Mouse (Mus musculus) neural tube, embryonic 15.5 days (tissue): ENCODE data around the gene Tmem45a. TPM values are rescaled to one million over a fixed set of nuclear protein-coding genes. Genes with fewer than 3 reads are reported as not detected.

ENCODE experiments used
- ATAC-seq: fragments of 200-750 bp; cut with Nextera tagmentation; 2 replicates; pipeline ENCODE4 v1.8.0; 2017; ENCODE audit warnings: mild to moderate bottlenecking, moderate TSS enrichment, moderate library complexity; ENCODE audit not compliant: low FRiP score
- H3K27ac ChIP-seq: fragments of 300-500 bp; sonication (generic); replicated peaks from 2 replicates; pipeline ENCODE4 v1.5.1; 2015; ENCODE audit warnings: mild to moderate bottlenecking, inconsistent platforms
- H3K27me3 ChIP-seq: fragments of 300-500 bp; sonication (generic); replicated peaks from 2 replicates; pipeline ENCODE4 v1.6.1; 2015; ENCODE audit warnings: inconsistent platforms
- H3K36me3 ChIP-seq: fragments of 300-500 bp; sonication (generic); 2 replicates; pipeline ENCODE4 v1.6.1; 2015; ENCODE audit warnings: inconsistent platforms
- H3K4me1 ChIP-seq: fragments of 300-500 bp; sonication (generic); 2 replicates; pipeline ENCODE4 v1.6.1; 2015; ENCODE audit warnings: inconsistent platforms
- H3K4me2 ChIP-seq: fragments of 300-500 bp; sonication (generic); 2 replicates; pipeline ENCODE4 v1.6.1; 2015; ENCODE audit warnings: inconsistent platforms, mild to moderate bottlenecking, moderate library complexity
- H3K4me3 ChIP-seq: fragments of 300-500 bp; sonication (generic); replicated peaks from 2 replicates; pipeline ENCODE4 v1.5.1; 2015; ENCODE audit warnings: mild to moderate bottlenecking, inconsistent platforms
- H3K9ac ChIP-seq: fragments of 300-500 bp; sonication (generic); replicated peaks from 2 replicates; pipeline ENCODE4 v1.6.1; 2015; ENCODE audit warnings: mild to moderate bottlenecking, inconsistent platforms
- H3K9me3 ChIP-seq: fragments of 300-500 bp; sonication (generic); replicated peaks from 2 replicates; pipeline ENCODE4 v1.6.1; 2016; ENCODE audit warnings: inconsistent platforms
- WGBS: fragments of 180-500 bp; shearing (Covaris S2); methylation state at CpG from one replicate; pipeline ENCODE4 v1.1.7; 2015; ENCODE audit warnings: mixed read lengths; 5-methylcytosine and 5-hydroxymethylcytosine counted together
- polyA plus RNA-seq: library from polyadenylated mRNA; unstranded; fragments of >200 nt; fragmentation: Nextera tagmentation; extraction: Ambion mirVana; gene quantifications from 2 replicates; pipeline ENCODE4 v1.2.1, GENCODE M21; 2015

Tmem45a gene
- polyA plus RNA-seq, 1 experiment from 2014 or later = 7.9 TPM

DNA sequence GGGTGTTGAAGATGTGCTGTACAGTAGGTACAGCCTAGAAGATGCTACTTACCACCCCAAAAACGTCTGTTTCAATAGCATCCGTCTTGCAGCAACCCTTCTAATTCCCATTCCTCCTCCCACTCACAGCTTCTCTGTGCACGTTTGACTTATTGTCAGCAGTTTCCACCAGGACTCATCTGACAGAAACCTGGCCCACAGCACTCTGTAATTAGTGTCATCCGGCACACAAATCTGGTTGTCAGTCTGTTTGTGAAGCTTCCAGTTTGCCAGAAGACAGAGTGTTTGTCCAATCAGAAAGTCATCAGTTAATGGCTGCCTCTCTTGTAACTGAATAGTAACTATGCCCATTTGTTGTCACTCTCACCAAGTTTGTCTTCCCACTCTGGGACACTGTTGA is 18.4 kb downstream of the Tmem45a start:
- Histone ChIP-seq H3K27me3 (no peaks in the 10 kb centered on the region), H3K4me1 (no peaks in the 10 kb centered on the region), H3K9ac (no peak overlapping the region), H3K4me3 (no peak overlapping the region), H3K27ac (no peak overlapping the region), H3K4me2 (no peak overlapping the region), H3K9me3 (no peaks in the 10 kb centered on the region), H3K36me3 (no peaks in the 10 kb centered on the region)
- 78% methylated on average over 4 of the region's 4 CpGs for WGBS
- ATAC-seq = no peak

DNA sequence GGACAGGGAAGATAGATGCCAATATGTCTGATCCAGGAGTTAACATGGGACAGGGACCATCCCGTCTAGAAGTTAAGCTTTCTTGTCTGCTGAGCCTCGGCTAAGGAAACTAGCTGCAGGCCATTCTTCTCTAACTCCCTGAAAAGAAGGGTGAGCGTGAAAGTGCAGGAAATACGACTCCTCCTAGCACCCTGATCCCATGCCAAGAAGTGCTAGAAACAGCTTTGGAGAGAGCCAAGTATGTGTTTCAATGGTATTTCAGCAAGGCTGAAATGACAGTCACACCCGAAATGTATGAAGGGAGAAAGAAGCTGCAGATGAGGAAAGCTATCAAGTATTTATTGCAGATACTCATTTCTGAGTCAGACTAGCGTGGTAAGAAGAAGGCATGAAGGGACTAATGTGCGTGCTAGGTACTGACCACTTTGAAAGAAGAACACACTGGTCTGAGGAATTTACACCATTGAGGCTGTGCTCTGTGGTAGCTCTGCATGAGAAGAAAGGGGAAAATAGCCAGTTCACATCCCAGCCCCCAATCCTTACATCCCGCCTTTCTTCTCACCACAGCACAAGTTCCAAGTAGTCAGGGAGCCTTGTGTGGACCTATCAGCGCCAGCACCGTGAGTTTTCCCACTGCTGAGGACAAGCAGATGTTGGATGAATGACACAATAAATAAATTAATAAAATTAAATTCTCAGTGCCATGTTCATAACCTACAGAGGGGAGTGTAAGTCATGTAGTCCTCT is 33.0 kb downstream of the Tmem45a start:
- H3K4me3 ChIP-seq = no peak overlapping the region
- WGBS = 70% methylated on average over 10 of the region's 10 CpGs
- H3K9ac ChIP-seq = no peak overlapping the region
- no peak overlapping the region for H3K4me2 ChIP-seq
- H3K27me3 ChIP-seq = no peaks in the 10 kb centered on the region
- H3K36me3 ChIP-seq = no peaks in the 10 kb centered on the region
- no peak overlapping the region for H3K27ac ChIP-seq
- H3K4me1 ChIP-seq = no peaks in the 10 kb centered on the region
- H3K9me3 ChIP-seq = no peaks in the 10 kb centered on the region
- no peak for ATAC-seq

DNA sequence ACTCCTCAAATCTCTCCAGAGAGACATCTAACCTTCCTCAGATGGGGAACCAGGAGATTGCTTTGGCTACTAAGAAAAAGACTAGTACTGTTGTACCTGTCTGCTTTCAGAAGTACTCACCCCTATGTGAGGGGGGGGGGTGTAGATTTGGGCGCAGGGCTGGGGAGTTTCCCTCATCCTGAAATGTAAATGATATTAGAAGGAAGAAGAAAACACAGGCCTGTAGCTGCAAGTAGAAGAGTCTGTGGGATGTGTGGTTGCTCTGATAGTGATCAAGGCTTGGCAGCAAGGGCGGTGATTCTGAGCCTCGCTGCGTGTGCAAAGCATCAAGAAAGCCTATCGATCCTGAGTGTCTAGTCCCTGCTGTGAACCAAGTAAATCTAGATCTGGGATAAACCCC is 43.0 kb downstream of the Tmem45a start:
- 95% methylated on average over 5 of the region's 5 CpGs for WGBS
- Histone ChIP-seq H3K27me3 (no peaks in the 10 kb centered on the region), H3K27ac (no peak overlapping the region), H3K36me3 (no peaks in the 10 kb centered on the region), H3K9me3 (no peaks in the 10 kb centered on the region), H3K4me3 (no peak overlapping the region), H3K4me1 (no peaks in the 10 kb centered on the region), H3K9ac (no peak overlapping the region), H3K4me2 (no peak overlapping the region)
- no peak for ATAC-seq

DNA sequence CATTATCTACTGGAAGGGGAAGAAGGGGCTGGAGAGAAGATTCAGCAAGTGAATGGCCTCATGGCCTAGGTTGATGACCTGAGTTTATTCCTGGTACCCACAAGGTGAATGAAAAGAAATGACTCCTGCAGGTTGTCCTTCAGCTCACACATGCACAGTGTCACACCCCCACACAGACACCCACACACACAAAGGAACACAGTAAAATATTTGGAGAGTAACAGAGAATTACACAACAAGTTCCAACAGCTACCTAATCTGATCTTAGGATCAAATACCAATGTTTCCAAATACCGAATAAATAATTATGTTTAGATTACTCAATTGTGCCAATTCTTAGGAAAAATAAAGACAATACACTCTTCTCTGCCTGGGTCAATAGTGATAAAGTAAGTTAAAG is 52.7 kb downstream of the Tmem45a start:
- no peak overlapping the region for H3K4me2 ChIP-seq

DNA sequence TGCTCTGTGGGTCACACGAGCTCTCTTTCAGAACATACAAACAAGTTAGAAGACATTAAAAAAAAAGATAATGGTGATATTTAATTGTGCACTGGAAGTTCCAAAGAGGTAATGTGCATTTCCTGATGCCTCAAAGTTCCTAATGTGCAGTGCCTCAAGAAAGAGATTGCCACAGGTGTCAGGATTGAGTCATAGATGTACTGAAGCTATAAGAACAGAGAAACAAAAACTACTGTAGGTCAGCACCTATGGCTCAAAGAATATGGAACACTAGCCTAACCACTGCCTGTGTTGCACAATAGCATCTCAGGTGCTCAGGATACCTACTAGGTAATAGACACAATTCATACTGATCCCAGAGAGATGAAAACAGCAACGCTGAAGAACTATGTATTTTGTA is 54.0 kb downstream of the Tmem45a start:
- no peaks in the 10 kb centered on the region for H3K9me3 ChIP-seq
- H3K9ac ChIP-seq = no peak overlapping the region
- no peak overlapping the region for H3K27ac ChIP-seq
- H3K4me1 ChIP-seq = no peaks in the 10 kb centered on the region
- ATAC-seq = no peak
- 93% methylated on average over 2 of the region's 2 CpGs for WGBS
- no peaks in the 10 kb centered on the region for H3K36me3 ChIP-seq
- H3K27me3 ChIP-seq = no peaks in the 10 kb centered on the region
- H3K4me3 ChIP-seq = no peak overlapping the region
- no peak overlapping the region for H3K4me2 ChIP-seq

More for the DNA sequence above, 52.7 kb downstream of the Tmem45a start:
- Histone ChIP-seq H3K36me3 (no peaks in the 10 kb centered on the region), H3K27me3 (no peaks in the 10 kb centered on the region), H3K27ac (no peak overlapping the region), H3K4me3 (no peak overlapping the region), H3K9me3 (no peaks in the 10 kb centered on the region), H3K4me1 (no peaks in the 10 kb centered on the region), H3K9ac (no peak overlapping the region)
- 94% methylated on average over 1 of the region's 1 CpGs for WGBS
- ATAC-seq = no peak

DNA sequence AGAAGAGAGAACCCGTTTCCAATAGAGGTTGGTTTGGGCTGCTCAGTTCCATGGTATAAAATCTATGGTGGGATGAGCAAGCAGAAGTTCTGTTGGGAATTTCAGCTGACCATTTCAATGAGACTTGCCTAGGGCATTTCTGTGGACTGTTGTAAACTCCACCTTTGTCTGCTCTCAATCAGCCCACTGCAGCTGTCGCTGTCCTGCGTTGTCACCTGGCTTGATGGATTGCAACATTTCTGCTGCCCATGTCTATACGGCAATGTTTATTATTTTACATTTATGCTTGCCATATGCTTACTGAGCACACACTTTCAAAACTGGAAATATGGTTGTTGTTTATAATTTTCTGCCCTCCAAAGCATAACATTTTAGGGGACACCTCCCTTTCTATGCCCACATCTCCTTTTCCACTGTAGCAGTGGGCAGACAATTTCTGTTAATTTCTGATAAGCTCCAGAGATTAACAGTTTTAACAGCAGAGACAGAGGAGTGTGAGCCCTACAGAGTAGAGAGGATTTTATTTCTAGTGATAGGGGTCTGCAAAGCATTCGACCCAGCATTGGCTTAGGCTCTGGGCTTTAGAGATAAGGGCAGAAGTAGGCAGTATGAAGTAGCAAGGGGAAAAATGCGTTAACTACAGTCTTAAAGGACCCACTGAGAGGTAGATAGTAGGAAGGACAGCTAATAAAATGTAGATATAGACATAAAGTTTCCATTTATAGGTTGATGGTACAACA is 84.4 kb downstream of the Tmem45a start:
- no peak overlapping the region for H3K4me2 ChIP-seq
- H3K9ac ChIP-seq = no peak overlapping the region
- no peaks in the 10 kb centered on the region for H3K27me3 ChIP-seq
- H3K4me1 ChIP-seq = no peaks in the 10 kb centered on the region
- ATAC-seq = no peak
- H3K27ac ChIP-seq = no peak overlapping the region
- no peaks in the 10 kb centered on the region for H3K36me3 ChIP-seq
- H3K9me3 ChIP-seq = no peaks in the 10 kb centered on the region
- WGBS = 85% methylated on average over 6 of the region's 6 CpGs
- H3K4me3 ChIP-seq = no peak overlapping the region

DNA sequence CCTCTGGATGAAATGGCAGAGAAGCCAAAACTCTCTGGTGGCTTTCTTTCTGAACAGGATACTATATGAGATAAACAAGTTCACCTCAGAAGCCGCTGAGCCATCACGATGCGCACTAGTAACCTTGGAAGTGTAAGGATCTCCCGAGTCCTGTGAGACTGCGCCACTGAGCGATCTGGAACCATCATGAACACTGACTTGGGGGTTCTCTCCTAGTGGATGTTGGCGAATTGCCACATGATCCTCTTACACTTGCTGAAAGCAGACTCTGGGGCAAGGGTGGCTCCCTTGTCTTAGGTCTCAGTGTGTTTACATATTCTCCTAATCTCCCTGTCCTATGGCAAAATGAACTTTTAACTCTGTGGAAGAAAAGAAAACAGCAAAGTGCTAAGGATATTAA is 85.0 kb downstream of the Tmem45a start:
- H3K9ac ChIP-seq = no peak overlapping the region
- H3K9me3 ChIP-seq = no peaks in the 10 kb centered on the region
- WGBS = 89% methylated on average over 7 of the region's 7 CpGs

DNA sequence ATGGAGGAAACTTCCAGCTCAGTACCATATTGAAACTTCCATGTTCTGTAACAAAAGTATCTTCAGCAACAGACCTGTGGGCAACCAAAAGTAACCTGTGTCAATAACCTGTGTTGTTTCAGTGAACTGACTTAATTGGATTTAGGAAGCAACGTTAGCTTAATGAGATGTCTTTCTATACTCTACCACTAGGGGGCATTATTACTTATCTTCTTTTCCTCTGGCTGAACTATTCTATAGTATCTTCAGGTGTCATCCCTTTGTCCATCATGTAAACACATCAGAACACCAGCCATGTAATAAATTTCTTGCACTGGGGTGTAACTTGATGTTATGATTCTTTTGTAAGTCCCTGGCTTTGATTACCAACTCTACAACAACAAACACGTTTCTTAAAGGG is 85.5 kb downstream of the Tmem45a start:
- Histone ChIP-seq H3K4me1 (no peaks in the 10 kb centered on the region), H3K4me2 (no peak overlapping the region), H3K27me3 (no peaks in the 10 kb centered on the region), H3K9ac (no peak overlapping the region), H3K4me3 (no peak overlapping the region), H3K9me3 (no peaks in the 10 kb centered on the region), H3K27ac (no peak overlapping the region), H3K36me3 (no peaks in the 10 kb centered on the region)
- 48% methylated on average over 2 of the region's 2 CpGs for WGBS
- no peak for ATAC-seq

More for the DNA sequence above, 85.0 kb downstream of the Tmem45a start:
- Histone ChIP-seq H3K27me3 (no peaks in the 10 kb centered on the region), H3K4me1 (no peaks in the 10 kb centered on the region), H3K4me3 (no peak overlapping the region), H3K36me3 (no peaks in the 10 kb centered on the region), H3K4me2 (no peak overlapping the region), H3K27ac (no peak overlapping the region)
- no peak for ATAC-seq

DNA sequence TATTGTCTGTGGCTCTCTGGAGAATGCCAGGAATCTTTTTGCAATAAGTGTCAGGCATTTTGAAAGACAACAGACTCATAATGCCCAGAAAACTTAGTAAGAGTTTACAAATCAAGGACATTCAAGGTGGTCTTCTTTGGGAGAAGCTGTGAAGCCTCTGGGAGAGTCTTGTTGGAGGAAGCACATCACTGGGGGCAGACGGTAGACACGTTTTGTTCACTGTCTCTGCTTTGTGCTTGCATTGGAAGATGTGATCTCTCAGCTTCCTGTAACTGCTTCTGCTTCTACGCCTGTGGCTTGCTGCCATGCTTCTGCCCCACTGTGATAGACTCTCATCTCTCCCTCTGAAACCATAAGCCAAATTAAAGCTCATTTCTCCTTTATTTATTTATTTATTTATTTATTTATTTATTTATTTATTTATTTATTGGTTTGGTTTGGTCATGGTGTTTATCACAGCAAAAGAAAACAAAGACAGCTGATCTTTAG is 86.4 kb downstream of the Tmem45a start:
- no peaks in the 10 kb centered on the region for H3K27me3 ChIP-seq
- no peaks in the 10 kb centered on the region for H3K4me1 ChIP-seq
- H3K4me3 ChIP-seq = no peak overlapping the region
- H3K4me2 ChIP-seq = no peak overlapping the region
- no peaks in the 10 kb centered on the region for H3K36me3 ChIP-seq
- 92% methylated on average over 3 of the region's 3 CpGs for WGBS
- no peak overlapping the region for H3K9ac ChIP-seq
- no peak for ATAC-seq
- H3K9me3 ChIP-seq = no peaks in the 10 kb centered on the region
- H3K27ac ChIP-seq = no peak overlapping the region

DNA sequence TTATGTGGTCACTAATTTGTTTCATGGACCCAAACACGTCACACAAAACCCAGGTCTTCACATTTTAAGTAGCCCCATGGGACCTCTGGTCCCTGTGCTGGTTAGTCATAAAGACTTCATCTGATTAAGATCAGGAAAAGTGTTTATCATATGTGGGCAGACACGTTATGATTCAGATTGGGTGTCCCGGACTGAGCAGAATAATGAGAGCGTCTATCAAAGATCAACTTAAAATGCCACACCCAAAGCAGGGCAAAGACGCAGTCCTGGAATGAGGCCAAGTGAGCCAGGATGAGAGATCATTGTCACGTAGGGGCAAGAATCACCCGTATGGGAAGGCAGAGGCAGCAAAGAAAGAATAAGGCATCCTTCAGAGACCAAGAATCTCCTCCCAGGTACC is 87.1 kb downstream of the Tmem45a start:
- no peak overlapping the region for H3K4me2 ChIP-seq
- H3K27me3 ChIP-seq = no peaks in the 10 kb centered on the region
- no peak overlapping the region for H3K4me3 ChIP-seq
- 86% methylated on average over 7 of the region's 7 CpGs for WGBS
- no peaks in the 10 kb centered on the region for H3K9me3 ChIP-seq
- no peak overlapping the region for H3K27ac ChIP-seq
- no peak overlapping the region for H3K9ac ChIP-seq
- no peak for ATAC-seq
- no peaks in the 10 kb centered on the region for H3K36me3 ChIP-seq
- no peaks in the 10 kb centered on the region for H3K4me1 ChIP-seq

DNA sequence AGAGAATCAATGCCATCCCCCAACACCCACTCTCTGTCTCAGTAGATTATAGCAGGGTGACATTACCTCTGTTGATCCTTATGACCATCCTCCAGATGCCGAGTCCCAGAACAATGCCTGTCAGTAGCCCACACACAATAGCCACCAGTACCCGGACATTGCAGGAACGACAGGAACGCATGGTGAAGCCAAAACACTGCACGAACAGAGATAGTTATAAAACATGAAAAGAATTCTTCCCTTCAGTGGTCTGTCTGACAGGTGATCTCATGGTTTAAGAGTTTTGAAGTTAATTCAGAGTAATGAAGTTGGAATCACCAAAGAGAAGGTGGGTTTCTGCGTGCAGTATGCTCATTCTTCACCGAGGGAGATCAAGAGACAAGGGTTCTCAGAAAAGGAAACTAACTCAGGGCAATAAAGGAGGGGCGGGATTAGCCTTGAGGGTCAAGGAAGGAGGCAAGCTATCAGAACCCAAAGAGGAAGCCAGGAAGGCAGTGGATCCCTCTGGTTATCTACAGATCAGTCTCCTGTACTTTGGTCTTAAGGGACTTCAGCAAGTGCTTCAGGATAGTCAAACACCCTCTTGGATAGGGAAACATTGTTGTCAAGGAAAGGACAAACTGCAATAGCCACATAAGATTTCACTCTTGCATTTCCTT is 90.4 kb downstream of the Tmem45a start, which contains the start of gene Adgrg7:
Gene Adgrg7 (minus strand): TSS at position 375 of the 659 bp plus-strand sequence.
- 69% methylated on average over 8 of the region's 8 CpGs for WGBS
- no peaks in the 10 kb centered on the region for H3K9me3 ChIP-seq
- no peak within 1 kb of the TSS for H3K9ac ChIP-seq
- no peaks in the 10 kb centered on the region for H3K4me1 ChIP-seq
- H3K4me2 ChIP-seq = no peak within 1 kb of the TSS
- H3K36me3 ChIP-seq = no peaks in the 10 kb centered on the region
- H3K27me3 ChIP-seq = no peaks in the 10 kb centered on the region
- no peak within 1 kb of the TSS for H3K27ac ChIP-seq
- H3K4me3 ChIP-seq = no peak within 1 kb of the TSS
- ATAC-seq = no peak
